Mouse (Mus musculus): ENCODE measurements around the gene Fsd1. TPM values are rescaled to one million over a fixed set of nuclear protein-coding genes. Genes with fewer than 3 reads are reported as not detected.

Fsd1 gene
- total and polyA plus RNA-seq, 3 experiments = not detected

DNA sequence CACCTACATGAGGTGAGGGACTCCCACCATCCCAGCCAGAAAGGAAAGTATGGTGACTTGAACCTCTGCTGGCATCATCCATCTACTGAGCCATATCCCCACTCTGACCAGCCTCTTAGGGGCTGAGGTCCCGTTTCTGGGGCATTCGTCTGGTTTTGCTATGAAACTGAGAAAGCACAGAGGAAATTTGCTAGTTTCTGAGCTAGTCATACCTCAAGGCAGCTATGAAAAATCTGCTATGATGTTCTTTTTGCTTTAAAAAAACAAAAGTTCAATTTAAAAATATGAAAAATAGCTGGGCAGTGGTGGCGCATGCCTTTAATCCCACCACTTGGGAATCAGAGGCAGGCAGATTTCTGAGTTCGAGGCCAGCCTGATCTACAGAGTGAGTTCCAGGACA, 37.7 kb upstream of the Fsd1 start:
- Histone ChIP-seq H3K4me1 (ENCODE audit: control insufficient read depth in 1 of 2, insufficient read depth in 2 of 2, low read length in 2 of 2) (peaks cover 0 to 8% of the 10 kb centered on the region in 2 experiments; a peak in 2 of 4 replicates), H3K27ac (ENCODE audit: control insufficient read depth, low read depth, low read length) (no peak overlapping the region)
- no peak for DNase-seq (ENCODE audit: low read depth, low spot score)

DNA sequence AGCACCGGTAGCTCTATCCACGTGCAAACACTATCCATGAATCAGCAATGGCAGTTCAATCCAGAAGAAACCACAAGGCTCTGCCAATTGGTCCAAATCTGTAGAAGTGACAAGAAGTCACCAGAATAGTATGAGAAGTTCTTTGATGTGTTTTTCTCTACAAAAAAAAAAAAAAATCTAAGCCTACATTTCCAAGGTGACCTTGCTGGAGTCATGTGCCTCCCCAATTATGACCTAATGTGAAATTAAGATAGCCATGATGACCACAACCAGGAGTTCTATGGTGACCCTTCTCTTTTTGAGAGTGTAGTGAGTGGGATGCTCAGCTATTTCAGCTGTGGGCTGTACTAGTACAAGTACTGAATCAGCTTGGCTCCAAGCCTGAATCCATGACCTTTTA, 36.9 kb upstream of the Fsd1 start, which contains the start of gene Zfp119b:
Gene Zfp119b (minus strand): TSS at position 101 of the 400 bp plus-strand sequence.
- TF ChIP-seq SIN3A (IDR thresholded peaks at IDR 0.05; ENCODE audit: low read length) = no peak
- TF ChIP-seq MEF2A (IDR thresholded peaks at IDR 0.05; ENCODE audit: extremely low read depth, insufficient replicate concordance, low read depth, low read length, poor library complexity, severe bottlenecking) = no peak
- no peak for TF ChIP-seq USF1 (IDR thresholded peaks at IDR 0.05; ENCODE audit: low read depth, low read length)
- no peak for TF ChIP-seq POLR2A (IDR thresholded peaks at IDR 0.05; ENCODE audit: control insufficient read depth in 1 of 2, insufficient read depth in 1 of 2, low read depth in 1 of 2, low read length in 2 of 2, poor library complexity in 1 of 2)
- no peak for TF ChIP-seq RAD21 (IDR thresholded peaks at IDR 0.05; ENCODE audit: low read depth, low read length)
- peaks cover 0 to 5% of the 10 kb centered on the region in 2 experiments; a peak in 2 of 4 replicates for H3K36me3 ChIP-seq (ENCODE audit: control insufficient read depth in 1 of 2, insufficient read depth in 2 of 2, low read length in 2 of 2)
- H3K27ac ChIP-seq (ENCODE audit: control insufficient read depth, low read depth, low read length) = no peak within 1 kb of the TSS
- no peaks in the 10 kb centered on the region; the same call in 1 of the 2 replicates for H3K79me2 ChIP-seq (ENCODE audit: control insufficient read depth, insufficient read depth, low read length, poor library complexity)
- H3K9me3 ChIP-seq (replicated peaks; ENCODE audit: insufficient read depth, low read length) = no peaks in the 10 kb centered on the region
- H3K27me3 ChIP-seq (ENCODE audit: control insufficient read depth in 1 of 2, insufficient read depth in 2 of 2, low read length in 2 of 2) = peaks cover 0 to 2% of the 10 kb centered on the region in 2 experiments
- H3K4me3 ChIP-seq (ENCODE audit: control insufficient read depth in 1 of 2, insufficient read depth in 1 of 2, low read depth in 2 of 2, low read length in 2 of 2) = no peak within 1 kb of the TSS
- DNase-seq (ENCODE audit: low read depth, low spot score) = no peak
- H3K4me1 ChIP-seq (ENCODE audit: control insufficient read depth in 1 of 2, insufficient read depth in 2 of 2, low read length in 2 of 2) = peaks cover 0 to 8% of the 10 kb centered on the region in 2 experiments; a peak in 2 of 4 replicates
- H3K9ac ChIP-seq (ENCODE audit: control insufficient read depth, low read depth, low read length, poor library complexity, severe bottlenecking) = no peak within 1 kb of the TSS

More for the DNA sequence above, 37.7 kb upstream of the Fsd1 start:
- peaks cover 0 to 2% of the 10 kb centered on the region in 2 experiments for H3K27me3 ChIP-seq (ENCODE audit: control insufficient read depth in 1 of 2, insufficient read depth in 2 of 2, low read length in 2 of 2)
- no peak overlapping the region for H3K4me3 ChIP-seq (ENCODE audit: control insufficient read depth in 1 of 2, insufficient read depth in 1 of 2, low read depth in 2 of 2, low read length in 2 of 2)
- no peaks in the 10 kb centered on the region; the same call in 1 of the 2 replicates for H3K79me2 ChIP-seq (ENCODE audit: control insufficient read depth, insufficient read depth, low read length, poor library complexity)
- H3K36me3 ChIP-seq (ENCODE audit: control insufficient read depth in 1 of 2, insufficient read depth in 2 of 2, low read length in 2 of 2) = peaks cover 0 to 5% of the 10 kb centered on the region in 2 experiments; a peak in 2 of 4 replicates
- no peak overlapping the region for H3K9ac ChIP-seq (ENCODE audit: control insufficient read depth, low read depth, low read length, poor library complexity, severe bottlenecking)
- no peak for TF ChIP-seq TBP (IDR thresholded peaks at IDR 0.05; ENCODE audit: low read depth, low read length)
- no peak for TF ChIP-seq ELF1 (IDR thresholded peaks at IDR 0.05; ENCODE audit: low read depth, low read length)
- no peak for TF ChIP-seq ZKSCAN1 (IDR thresholded peaks at IDR 0.05; ENCODE audit: low read depth, low read length)
- no peaks in the 10 kb centered on the region for H3K9me3 ChIP-seq (replicated peaks; ENCODE audit: insufficient read depth, low read length)

DNA sequence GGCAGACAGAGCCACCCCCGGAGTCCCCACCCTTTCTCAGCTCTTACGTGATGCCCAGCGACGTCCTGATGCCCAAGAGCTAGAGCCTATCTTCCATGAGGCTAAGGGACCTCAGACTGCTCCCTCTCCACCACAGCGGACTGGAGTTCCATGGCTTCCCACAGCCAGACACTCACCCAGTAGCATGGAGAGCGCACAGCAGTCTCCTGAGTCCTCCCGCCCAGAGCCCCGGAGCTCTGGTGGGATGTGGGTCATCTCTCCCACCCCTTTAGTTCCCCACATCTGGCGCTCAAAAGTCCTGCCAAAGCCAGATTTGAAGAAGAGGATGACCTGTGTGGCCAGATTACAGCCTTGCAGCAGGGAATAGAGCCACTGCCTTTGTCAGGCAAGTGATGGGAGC, 35.7 kb upstream of the Fsd1 start:
- peaks cover 0 to 2% of the 10 kb centered on the region in 2 experiments for H3K27me3 ChIP-seq (ENCODE audit: control insufficient read depth in 1 of 2, insufficient read depth in 2 of 2, low read length in 2 of 2)
- no peak for TF ChIP-seq ZKSCAN1 (IDR thresholded peaks at IDR 0.05; ENCODE audit: low read depth, low read length)
- no peak for TF ChIP-seq GABPA (IDR thresholded peaks at IDR 0.05; ENCODE audit: low read depth, low read length)
- H3K4me3 ChIP-seq (ENCODE audit: control insufficient read depth in 1 of 2, insufficient read depth in 1 of 2, low read depth in 2 of 2, low read length in 2 of 2) = no peak overlapping the region
- H3K79me2 ChIP-seq (ENCODE audit: control insufficient read depth, insufficient read depth, low read length, poor library complexity) = no peaks in the 10 kb centered on the region
- H3K9me3 ChIP-seq (replicated peaks; ENCODE audit: insufficient read depth, low read length) = no peaks in the 10 kb centered on the region
- peaks cover 0 to 5% of the 10 kb centered on the region in 2 experiments; a peak in 2 of 4 replicates for H3K36me3 ChIP-seq (ENCODE audit: control insufficient read depth in 1 of 2, insufficient read depth in 2 of 2, low read length in 2 of 2)
- no peak overlapping the region for H3K9ac ChIP-seq (ENCODE audit: control insufficient read depth, low read depth, low read length, poor library complexity, severe bottlenecking)
- H3K4me1 ChIP-seq (ENCODE audit: control insufficient read depth in 1 of 2, insufficient read depth in 2 of 2, low read length in 2 of 2) = peaks cover 0 to 8% of the 10 kb centered on the region in 2 experiments; a peak in 1 of 4 replicates
- H3K27ac ChIP-seq (ENCODE audit: control insufficient read depth, low read depth, low read length) = no peak overlapping the region
- no peak for DNase-seq (ENCODE audit: low read depth, low spot score)
